In the genomic region with DNA sequence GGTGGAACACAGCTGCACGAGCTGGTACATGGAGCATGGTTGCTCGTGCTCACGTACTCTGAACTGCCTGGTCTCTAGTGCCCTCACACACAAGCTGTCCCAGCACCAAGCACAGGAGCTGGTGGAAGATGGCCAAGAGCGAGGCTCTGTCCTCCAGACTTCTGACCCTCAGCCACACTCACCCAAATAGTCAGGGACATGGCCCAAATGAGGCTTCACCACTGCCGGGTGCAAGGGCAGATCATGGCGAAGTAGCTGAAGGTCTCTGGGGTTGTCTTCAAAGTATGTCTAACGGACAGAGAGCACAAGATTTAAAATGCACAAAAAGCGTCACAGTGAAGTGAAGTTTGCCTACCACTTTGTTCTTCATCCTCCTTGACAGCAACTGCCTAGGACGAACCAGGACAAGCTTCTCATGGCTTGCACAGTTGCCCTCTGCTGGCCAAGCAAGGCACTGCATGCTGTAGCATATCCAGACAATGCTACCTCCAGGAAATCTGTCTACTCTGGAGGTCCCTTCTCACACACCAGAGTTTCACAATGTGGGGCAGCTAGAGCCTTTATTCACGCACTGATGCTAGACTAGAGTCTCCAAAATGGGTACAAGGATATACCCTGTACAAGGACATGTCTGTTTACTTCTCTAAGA, we compare ENCODE assay signal across 9 mouse cellular contexts. TPM values are rescaled to one million over a fixed set of nuclear protein-coding genes. Genes with fewer than 3 reads are reported as not detected.
DNase-seq lines count a peak whose midpoint lies in the region; ATAC-seq and TF ChIP-seq lines count a peak whose summit lies in the region.
"Had no signal": no experiment of that assay in that cellular context is flagged by ENCODE, and none has a peak within 500 bp of the region (broad histone marks: within the 10 kb centered on the region; RNA-seq: fewer than 3 reads in every experiment).

No protein-coding gene starts in this region.

- WGBS in forebrain, embryonic 13.5 days, result 75% methylated on average over 10 of the region's 10 CpGs
- 72% methylated on average over 10 of the region's 10 CpGs for WGBS in liver, embryonic 13.5 days (ENCODE audit: insufficient replicate concordance)
- 77% methylated on average over 10 of the region's 10 CpGs for WGBS in stomach, postnatal 0 days

- TF ChIP-seq EP300 in stomach, postnatal 0 days (optimal IDR thresholded peaks at IDR 0.05), result no peak

- no peaks in the 10 kb centered on the region for H3K9me3 ChIP-seq in forebrain, embryonic 13.5 days (replicated peaks)
- H3K9me3 ChIP-seq in liver, embryonic 13.5 days (replicated peaks), result no peaks in the 10 kb centered on the region
- H3K9me3 ChIP-seq in stomach, postnatal 0 days (ENCODE audit: control insufficient read depth, low read length), result no peaks in the 10 kb centered on the region
- H3K9me3 ChIP-seq: stomach, embryonic 15.5 days had no signal

- H3K4me2 ChIP-seq in forebrain, embryonic 13.5 days, result no peak overlapping the region
- H3K4me2 ChIP-seq in liver, embryonic 13.5 days, result no peak overlapping the region
- H3K4me2 ChIP-seq in stomach, postnatal 0 days (replicated peaks; ENCODE audit: low read depth), result no peak overlapping the region
- H3K4me2 ChIP-seq: stomach, embryonic 15.5 days had no signal

- peak; percentile 77 for DNase-seq in urinary bladder, postnatal 14 days (ENCODE audit: low spot score)
- no peak for DNase-seq in urinary bladder, postnatal 10 days (ENCODE audit: low spot score)
- DNase-seq in induced T-regulatory cell, adult 2 months (ENCODE audit: low read depth), result peak; percentile 85
- DNase-seq in liver, embryonic 13.5 days, result peak; percentile 55
- DNase-seq in neural tube, embryonic 10.5 days (ENCODE audit: extremely low spot score, low spot score), result peak; percentile 82
- peak; percentile 83 for DNase-seq in stomach, postnatal 0 days (ENCODE audit: low spot score)

- no peak overlapping the region for H3K9ac ChIP-seq in forebrain, embryonic 13.5 days
- H3K9ac ChIP-seq in liver, embryonic 13.5 days, result no peak overlapping the region
- no peak overlapping the region for H3K9ac ChIP-seq in stomach, postnatal 0 days (ENCODE audit: low read length)
- H3K9ac ChIP-seq: stomach, embryonic 15.5 days had no signal

- no peaks in the 10 kb centered on the region for H3K27me3 ChIP-seq in forebrain, embryonic 13.5 days
- no peaks in the 10 kb centered on the region for H3K27me3 ChIP-seq in liver, embryonic 13.5 days
- H3K27me3 ChIP-seq in stomach, postnatal 0 days (ENCODE audit: control insufficient read depth, insufficient read depth, low read length), result no peaks in the 10 kb centered on the region
- H3K27me3 ChIP-seq: stomach, embryonic 15.5 days had no signal

- H3K36me3 ChIP-seq in forebrain, embryonic 13.5 days (ENCODE audit: poor library complexity, severe bottlenecking), result peaks cover 91% of the 10 kb centered on the region
- H3K36me3 ChIP-seq in liver, embryonic 13.5 days, result peaks cover 92% of the 10 kb centered on the region
- peaks cover 51% of the 10 kb centered on the region for H3K36me3 ChIP-seq in stomach, postnatal 0 days (ENCODE audit: control insufficient read depth, insufficient read depth, low read length)

- peak; percentile 97 for TF ChIP-seq CTCF in stomach, postnatal 0 days (IDR thresholded peaks at IDR 0.05; ENCODE audit: low read depth)

- H3K4me3 ChIP-seq in forebrain, embryonic 13.5 days, result no peak overlapping the region
- H3K4me3 ChIP-seq in liver, embryonic 13.5 days (replicated peaks), result no peak overlapping the region
- no peak overlapping the region for H3K4me3 ChIP-seq in stomach, postnatal 0 days (ENCODE audit: low read depth, low read length)
- H3K4me3 ChIP-seq: stomach, embryonic 15.5 days had no signal

- peak; percentile 42; the same call in 1 of the 2 replicates for ATAC-seq in cerebellum, adult (ENCODE audit: insufficient number of reproducible peaks, low FRiP score, low TSS enrichment)
- peak; percentile 72 for ATAC-seq in forebrain, embryonic 13.5 days
- ATAC-seq in liver, embryonic 13.5 days (ENCODE audit: low read depth), result peak; percentile 27; the same call in 1 of the 2 replicates
- ATAC-seq in stomach, postnatal 0 days (ENCODE audit: low FRiP score, low TSS enrichment), result peak; percentile 34; the same call in 1 of the 2 replicates

- no peak overlapping the region for H3K27ac ChIP-seq in forebrain, embryonic 13.5 days
- H3K27ac ChIP-seq in liver, embryonic 13.5 days, result no peak overlapping the region
- H3K27ac ChIP-seq in stomach, postnatal 0 days (replicated peaks), result no peak overlapping the region
- H3K27ac ChIP-seq: stomach, embryonic 15.5 days had no signal

- peaks cover 6% of the 10 kb centered on the region for H3K4me1 ChIP-seq in forebrain, embryonic 13.5 days
- peaks cover 13% of the 10 kb centered on the region for H3K4me1 ChIP-seq in liver, embryonic 13.5 days (replicated peaks)
- H3K4me1 ChIP-seq in stomach, postnatal 0 days (replicated peaks; ENCODE audit: control insufficient read depth, insufficient read depth), result no peaks in the 10 kb centered on the region

RNA-seq across cellular contexts. Expression of a gene that starts 6.0 kb away (rescaled TPM):
- 84.2 and 92.6 TPM in 2 replicates for polyA plus RNA-seq in forebrain, embryonic 13.5 days (2015; fragmentation: Nextera tagmentation; extraction: Ambion mirVana)
- 72.6 and 78.4 TPM in 2 replicates for polyA plus RNA-seq in liver, embryonic 13.5 days (2015; fragmentation: Nextera tagmentation; extraction: Ambion mirVana)
- 50.3 and 54.7 TPM in 2 replicates for polyA plus RNA-seq in stomach, postnatal 0 days (2015; fragmentation: Nextera tagmentation; extraction: Ambion mirVana)

RNA-seq across cellular contexts. Expression of a gene that starts 13.1 kb away (rescaled TPM):
- polyA plus RNA-seq in forebrain, embryonic 13.5 days (2015; fragmentation: Nextera tagmentation; extraction: Ambion mirVana), result 154 and 155 TPM in 2 replicates
- 37.0 and 42.9 TPM in 2 replicates for polyA plus RNA-seq in liver, embryonic 13.5 days (2015; fragmentation: Nextera tagmentation; extraction: Ambion mirVana)
- polyA plus RNA-seq in stomach, postnatal 0 days (2015; fragmentation: Nextera tagmentation; extraction: Ambion mirVana), result 99.1 and 99.8 TPM in 2 replicates

RNA-seq across cellular contexts. Expression of a gene that starts 29.9 kb away (rescaled TPM):
- polyA plus RNA-seq in forebrain, embryonic 13.5 days (2015; fragmentation: Nextera tagmentation; extraction: Ambion mirVana), result 71.2 and 85.4 TPM in 2 replicates
- 83.9 and 102 TPM in 2 replicates for polyA plus RNA-seq in liver, embryonic 13.5 days (2015; fragmentation: Nextera tagmentation; extraction: Ambion mirVana)
- polyA plus RNA-seq in stomach, postnatal 0 days (2015; fragmentation: Nextera tagmentation; extraction: Ambion mirVana), result 82.3 and 99.8 TPM in 2 replicates

RNA-seq across cellular contexts. Expression of a gene that starts 31.6 kb away (rescaled TPM):
- polyA plus RNA-seq in forebrain, embryonic 13.5 days (2015; fragmentation: Nextera tagmentation; extraction: Ambion mirVana), result 0.04 and 0.05 TPM in 2 replicates
- polyA plus RNA-seq in liver, embryonic 13.5 days (2015; fragmentation: Nextera tagmentation; extraction: Ambion mirVana), result 0.08 and 0.10 TPM in 2 replicates
- 1.5 TPM in 2 replicates for polyA plus RNA-seq in stomach, postnatal 0 days (2015; fragmentation: Nextera tagmentation; extraction: Ambion mirVana)
